Mouse (Mus musculus): ENCODE results near the gene Rnf223. TPM values are rescaled to one million over a fixed set of nuclear protein-coding genes. Genes with fewer than 3 reads are reported as not detected.

Gene Rnf223
- polyA plus RNA-seq (2012; rRNA removed) (0.27 and 0.35 TPM in 2 replicates), polyA plus RNA-seq (2014; fragmentation: Nextera tagmentation; extraction: Ambion mirVana) (0.13 TPM in 1 of 2 replicates, not detected in the other)

DNA sequence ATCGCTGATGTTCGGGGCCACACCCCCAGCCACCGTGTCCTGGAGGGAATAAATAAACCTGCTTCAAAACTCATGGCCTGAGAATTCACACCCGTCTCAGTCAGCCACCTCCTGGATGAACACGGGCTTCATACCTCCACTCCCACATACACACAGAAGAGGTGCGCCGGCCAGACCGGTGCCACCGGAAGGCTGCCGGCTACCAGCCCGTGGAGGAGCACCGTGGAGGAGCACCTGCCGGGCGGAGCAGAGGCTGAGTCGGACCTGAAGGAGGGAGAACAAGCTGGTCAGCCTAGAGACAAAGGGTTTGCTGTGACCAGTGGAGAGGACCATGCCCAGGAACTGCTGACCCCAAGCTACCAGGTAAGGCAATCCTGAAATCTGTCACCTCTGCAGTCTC is at the start of gene Rnf223:
Rnf223 (plus strand) TSS at position 78 of the 400 bp plus-strand sequence.
- Histone ChIP-seq H3K4me2 (ENCODE audit: low read depth) (no peak within 1 kb of the TSS), H3K9ac (replicated peaks) (no peak within 1 kb of the TSS), H3K4me3 (ENCODE audit: insufficient read depth in 1 of 2, low read depth in 2 of 2, low read length in 2 of 2) (no peak within 1 kb of the TSS), H3K9me3 (ENCODE audit: control insufficient read depth, low read length) (no peaks in the 10 kb centered on the region), H3K27me3 (ENCODE audit: control insufficient read depth, insufficient read depth, low read length) (no peaks in the 10 kb centered on the region), H3K27ac (no peak within 1 kb of the TSS), H3K36me3 (replicated peaks; ENCODE audit: control insufficient read depth, insufficient read depth, low read depth) (no peaks in the 10 kb centered on the region), H3K4me1 (replicated peaks; ENCODE audit: control insufficient read depth in 2 of 2, insufficient read depth in 2 of 2, low read length in 1 of 2) (peaks cover 0 to 4% of the 10 kb centered on the region in 2 experiments; a peak in 2 of 4 replicates)
- ATAC-seq (ENCODE audit: insufficient read depth) (no peak), DNase-seq (ENCODE audit: low read depth in 3 of 3, low spot score in 3 of 3) (no peak)
- 78% methylated on average over 15 of the region's 15 CpGs for WGBS (ENCODE audit: insufficient replicate concordance)
- no peak for TF ChIP-seq CTCF (IDR thresholded peaks at IDR 0.05; ENCODE audit: low read depth)
- no peak for TF ChIP-seq EP300 (IDR thresholded peaks at IDR 0.05; ENCODE audit: low read depth)

DNA sequence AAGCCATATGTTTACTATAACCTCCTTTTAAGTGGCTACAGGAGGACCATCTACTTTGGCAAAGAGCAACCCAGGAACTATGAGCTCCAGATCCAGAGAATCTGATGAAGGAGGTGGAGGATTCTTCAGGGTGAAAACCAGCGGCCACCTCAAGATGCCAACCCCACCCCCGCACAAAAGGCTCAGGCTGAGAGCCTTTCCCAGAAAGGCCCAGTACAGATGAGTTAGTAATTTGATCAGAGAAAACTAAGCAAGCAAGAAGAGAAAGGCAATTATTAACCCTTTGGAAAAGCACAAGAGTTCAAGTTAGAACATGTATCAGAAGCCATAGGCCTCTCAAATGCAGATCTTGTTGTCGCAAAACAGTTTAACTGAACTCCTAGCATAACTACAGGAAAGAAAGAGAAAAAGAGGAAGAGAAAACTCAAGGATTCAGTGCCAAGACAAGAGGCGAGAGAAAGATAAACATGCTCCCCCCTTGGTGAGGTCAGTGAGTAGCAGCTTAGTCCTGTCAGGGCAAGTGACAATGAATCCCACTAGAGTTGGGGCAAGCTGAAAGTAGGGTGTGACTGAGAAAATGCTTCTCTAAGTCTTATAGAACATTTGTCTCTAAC is 47.6 kb upstream of the Rnf223 start:
- peaks cover 0 to 11% of the 10 kb centered on the region in 2 experiments; a peak in 2 of 4 replicates for H3K4me1 ChIP-seq (replicated peaks; ENCODE audit: control insufficient read depth in 2 of 2, insufficient read depth in 2 of 2, low read length in 1 of 2)
- 32% methylated on average over 4 of the region's 4 CpGs for WGBS (ENCODE audit: insufficient replicate concordance)
- no peaks in the 10 kb centered on the region for H3K36me3 ChIP-seq (replicated peaks; ENCODE audit: control insufficient read depth, insufficient read depth, low read depth)
- H3K27ac ChIP-seq, result no peak overlapping the region
- no peak overlapping the region for H3K9ac ChIP-seq (replicated peaks)
- no peak overlapping the region for H3K4me2 ChIP-seq (ENCODE audit: low read depth)
- no peak for TF ChIP-seq CTCF (IDR thresholded peaks at IDR 0.05; ENCODE audit: low read depth)
- no peak overlapping the region for H3K4me3 ChIP-seq (ENCODE audit: insufficient read depth in 1 of 2, low read depth in 2 of 2, low read length in 2 of 2)
- H3K27me3 ChIP-seq (ENCODE audit: control insufficient read depth, insufficient read depth, low read length), result peaks cover 8% of the 10 kb centered on the region
- ATAC-seq (ENCODE audit: insufficient read depth) (no peak), DNase-seq (ENCODE audit: low read depth in 3 of 3, low spot score in 3 of 3) (no peak)
- no peaks in the 10 kb centered on the region for H3K9me3 ChIP-seq (ENCODE audit: control insufficient read depth, low read length)

DNA sequence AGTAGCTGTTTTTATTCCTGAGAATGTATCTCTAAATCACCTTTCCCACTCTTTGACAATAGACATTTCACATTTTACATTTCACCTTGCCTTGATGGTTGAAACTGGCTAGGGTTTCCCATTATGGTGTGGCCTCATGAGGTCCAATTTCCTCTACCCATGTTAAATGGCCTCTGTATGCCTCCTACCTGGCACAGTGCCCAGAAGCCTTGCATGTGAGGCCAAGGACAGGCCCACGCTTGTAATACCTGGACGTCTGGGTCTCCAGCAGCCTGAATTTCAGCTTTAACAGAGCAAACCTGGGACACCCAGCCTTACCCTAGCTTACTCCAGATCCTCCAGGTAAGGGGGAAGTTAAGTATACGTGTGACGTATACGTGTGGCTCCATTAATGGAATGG is 47.0 kb upstream of the Rnf223 start:
- no peak overlapping the region for H3K9ac ChIP-seq (replicated peaks)
- H3K27ac ChIP-seq, result no peak overlapping the region
- peaks cover 2% of the 10 kb centered on the region for H3K27me3 ChIP-seq (ENCODE audit: control insufficient read depth, insufficient read depth, low read length)
- WGBS (ENCODE audit: insufficient replicate concordance), result 69% methylated on average over 5 of the region's 5 CpGs
- DNase-seq (ENCODE audit: low read depth in 3 of 3, low spot score in 3 of 3) (no peak), ATAC-seq (ENCODE audit: insufficient read depth) (no peak)
- no peak for TF ChIP-seq EP300 (IDR thresholded peaks at IDR 0.05; ENCODE audit: low read depth)
- no peak for TF ChIP-seq CTCF (IDR thresholded peaks at IDR 0.05; ENCODE audit: low read depth)
- H3K9me3 ChIP-seq (ENCODE audit: control insufficient read depth, low read length), result no peaks in the 10 kb centered on the region
- peaks cover 0 to 11% of the 10 kb centered on the region in 2 experiments; a peak in 2 of 4 replicates for H3K4me1 ChIP-seq (replicated peaks; ENCODE audit: control insufficient read depth in 2 of 2, insufficient read depth in 2 of 2, low read length in 1 of 2)
- no peaks in the 10 kb centered on the region for H3K36me3 ChIP-seq (replicated peaks; ENCODE audit: control insufficient read depth, insufficient read depth, low read depth)
- H3K4me2 ChIP-seq (ENCODE audit: low read depth), result no peak overlapping the region
- H3K4me3 ChIP-seq (ENCODE audit: insufficient read depth in 1 of 2, low read depth in 2 of 2, low read length in 2 of 2), result no peak overlapping the region

DNA sequence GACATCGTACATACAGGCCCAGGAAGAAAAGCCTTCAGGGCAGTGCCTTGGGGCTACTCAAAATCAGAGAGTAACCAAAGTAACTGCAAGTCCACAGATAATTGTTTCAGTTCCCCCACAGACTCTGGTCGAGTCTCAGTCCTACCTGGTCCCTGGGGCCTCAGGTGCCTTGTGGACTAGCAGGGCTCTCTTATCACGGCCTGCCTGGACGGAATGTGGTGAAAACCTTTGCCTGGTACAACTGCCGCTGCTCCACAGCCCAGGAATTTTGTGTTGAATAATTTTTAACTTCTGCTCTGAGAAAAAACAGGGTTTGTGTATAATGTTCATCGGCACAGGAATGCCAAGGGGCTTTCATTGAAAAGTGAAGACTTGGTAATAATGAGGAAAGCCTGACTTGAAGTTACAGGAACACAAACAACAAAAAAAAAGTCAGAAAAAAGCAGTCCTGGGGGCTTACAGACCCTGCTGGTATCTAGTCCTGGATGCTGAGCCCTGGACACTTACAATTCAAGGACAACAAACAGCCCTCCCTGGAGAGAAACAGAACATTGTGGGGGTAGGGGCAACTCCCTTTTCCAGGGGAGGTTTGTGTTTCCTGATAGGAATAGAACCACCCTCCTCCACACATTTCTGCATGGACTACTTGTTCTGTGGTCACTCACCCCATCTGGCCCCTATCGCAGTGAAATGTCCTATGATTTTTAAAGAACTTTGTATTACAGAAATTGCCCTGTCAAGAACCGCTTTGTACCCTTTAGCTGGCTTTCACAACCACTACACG is 46.0 kb upstream of the Rnf223 start:
- no peaks in the 10 kb centered on the region for H3K27me3 ChIP-seq (ENCODE audit: control insufficient read depth, insufficient read depth, low read length)
- DNase-seq (ENCODE audit: low read depth in 3 of 3, low spot score in 3 of 3) (no peak), ATAC-seq (ENCODE audit: insufficient read depth) (no peak)
- no peaks in the 10 kb centered on the region for H3K9me3 ChIP-seq (ENCODE audit: control insufficient read depth, low read length)
- TF ChIP-seq EP300 (IDR thresholded peaks at IDR 0.05; ENCODE audit: low read depth), result no peak
- TF ChIP-seq CTCF (IDR thresholded peaks at IDR 0.05; ENCODE audit: low read depth), result no peak
- H3K4me1 ChIP-seq (replicated peaks; ENCODE audit: control insufficient read depth in 2 of 2, insufficient read depth in 2 of 2, low read length in 1 of 2), result peaks cover 0 to 11% of the 10 kb centered on the region in 2 experiments; a peak in 2 of 4 replicates
- H3K36me3 ChIP-seq (replicated peaks; ENCODE audit: control insufficient read depth, insufficient read depth, low read depth), result no peaks in the 10 kb centered on the region
- no peak overlapping the region for H3K4me3 ChIP-seq (ENCODE audit: insufficient read depth in 1 of 2, low read depth in 2 of 2, low read length in 2 of 2)
- no peak overlapping the region for H3K4me2 ChIP-seq (ENCODE audit: low read depth)
- no peak overlapping the region for H3K9ac ChIP-seq (replicated peaks)
- WGBS (ENCODE audit: insufficient replicate concordance), result 57% methylated on average over 9 of the region's 9 CpGs
- H3K27ac ChIP-seq, result no peak overlapping the region

DNA sequence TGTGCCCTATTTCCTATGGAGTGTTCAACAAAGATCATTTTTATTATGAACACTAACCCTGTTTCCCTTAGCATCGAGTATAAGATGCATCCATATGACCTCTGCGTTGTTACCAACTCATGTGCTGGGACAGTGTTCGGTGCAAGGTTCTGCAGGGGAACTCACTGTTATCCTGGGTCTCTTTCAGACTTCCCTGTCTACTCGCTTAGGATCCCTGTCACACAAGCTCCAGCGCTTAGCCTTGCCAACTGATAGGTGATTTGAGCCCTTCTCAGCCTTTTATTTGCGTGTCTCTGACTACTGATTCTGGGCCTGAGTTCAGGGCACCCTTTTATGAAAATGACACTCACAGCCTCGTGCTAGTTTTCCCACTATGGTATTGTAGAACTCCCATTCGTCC is 45.1 kb upstream of the Rnf223 start:
- H3K27ac ChIP-seq, result no peak overlapping the region
- H3K4me3 ChIP-seq (ENCODE audit: insufficient read depth in 1 of 2, low read depth in 2 of 2, low read length in 2 of 2), result no peak overlapping the region
- DNase-seq (ENCODE audit: low read depth in 3 of 3, low spot score in 3 of 3) (no peak), ATAC-seq (ENCODE audit: insufficient read depth) (no peak)
- WGBS (ENCODE audit: insufficient replicate concordance), result 59% methylated on average over 8 of the region's 8 CpGs
- TF ChIP-seq CTCF (IDR thresholded peaks at IDR 0.05; ENCODE audit: low read depth), result no peak
- no peak for TF ChIP-seq EP300 (IDR thresholded peaks at IDR 0.05; ENCODE audit: low read depth)
- H3K9ac ChIP-seq (replicated peaks), result no peak overlapping the region
- H3K4me1 ChIP-seq (replicated peaks; ENCODE audit: control insufficient read depth in 2 of 2, insufficient read depth in 2 of 2, low read length in 1 of 2), result peaks cover 0 to 12% of the 10 kb centered on the region in 2 experiments; a peak in 2 of 4 replicates
- H3K9me3 ChIP-seq (ENCODE audit: control insufficient read depth, low read length), result no peaks in the 10 kb centered on the region
- no peaks in the 10 kb centered on the region for H3K36me3 ChIP-seq (replicated peaks; ENCODE audit: control insufficient read depth, insufficient read depth, low read depth)
- no peak overlapping the region for H3K4me2 ChIP-seq (ENCODE audit: low read depth)
- no peaks in the 10 kb centered on the region for H3K27me3 ChIP-seq (ENCODE audit: control insufficient read depth, insufficient read depth, low read length)
